Mouse (Mus musculus): ENCODE results near the gene Pitpnm2.

The Pitpnm2 gene

DNA sequence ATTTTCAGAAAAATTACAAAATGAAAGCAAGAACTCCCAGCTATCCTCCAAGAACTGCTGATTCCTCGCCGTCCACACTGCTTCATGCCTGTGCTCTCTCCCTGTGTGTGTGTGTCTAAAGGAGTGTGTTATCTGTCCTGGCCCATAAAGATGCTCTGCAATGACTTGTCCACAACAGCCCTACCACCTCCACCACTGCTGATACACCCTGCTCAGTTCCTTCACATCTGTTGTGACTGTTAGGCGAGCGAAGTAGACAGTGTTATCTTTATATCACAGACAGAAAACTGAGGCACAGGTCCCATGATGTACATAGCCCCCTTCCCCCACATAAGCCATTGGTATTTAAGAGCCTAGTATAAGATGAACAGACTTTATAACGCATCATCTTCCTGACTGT lies 67.5 kb downstream of the Pitpnm2 start:
- no peak for DNase-seq (ENCODE audit: low read depth, low spot score)

DNA sequence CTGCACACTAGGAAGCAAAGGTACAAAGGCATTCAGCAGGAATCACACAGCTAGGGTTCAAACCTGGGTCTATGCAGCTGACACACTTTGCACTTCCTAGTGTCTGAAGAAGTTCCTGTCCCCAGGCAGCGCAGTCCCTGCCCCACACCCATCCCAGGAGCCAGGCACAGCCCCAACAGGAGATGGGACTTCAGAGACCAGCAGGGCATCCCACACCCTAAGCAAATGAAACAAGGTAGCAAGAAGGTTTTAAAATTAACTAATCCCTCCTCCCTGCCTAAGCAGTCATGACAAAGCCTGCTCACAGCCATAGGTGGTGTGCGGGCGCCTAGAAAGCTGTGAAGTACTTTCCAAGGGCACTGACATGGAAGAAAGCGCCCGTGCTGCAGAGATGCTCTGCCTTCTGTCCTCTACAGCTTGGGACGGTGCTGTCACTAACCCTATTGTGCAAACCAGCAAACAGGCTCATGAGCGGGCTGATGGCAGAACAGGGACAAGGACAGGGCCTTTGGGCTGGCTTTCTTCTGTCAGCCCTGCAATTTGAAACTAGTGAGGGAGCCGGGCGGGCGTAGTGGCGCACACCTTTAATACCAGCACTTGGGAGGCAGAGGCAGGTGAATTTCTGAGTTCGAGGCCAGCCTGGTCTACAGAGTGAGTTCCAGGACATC lies 68.9 kb downstream of the Pitpnm2 start:
- DNase-seq (ENCODE audit: low read depth, low spot score), result no peak

DNA sequence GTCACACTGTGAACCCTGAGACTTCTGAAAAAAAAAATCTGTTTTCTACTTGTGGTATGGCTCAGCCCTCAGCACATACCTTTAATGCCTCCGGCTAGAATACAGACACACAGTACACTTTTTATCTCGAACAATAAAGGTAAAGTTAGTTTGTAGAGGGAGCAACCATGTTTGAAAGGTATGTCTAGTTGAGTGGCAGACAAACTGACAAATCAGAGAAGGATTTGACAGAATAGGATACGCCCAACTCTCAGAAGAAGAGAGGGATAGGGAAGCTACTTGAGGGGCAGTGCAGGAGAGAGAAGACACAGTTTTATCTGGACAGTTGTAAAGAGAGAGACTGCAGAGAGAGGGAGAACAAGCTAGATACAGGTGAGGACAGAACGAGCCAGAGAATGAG lies 70.1 kb downstream of the Pitpnm2 start:
- DNase-seq (ENCODE audit: low read depth, low spot score), result no peak

DNA sequence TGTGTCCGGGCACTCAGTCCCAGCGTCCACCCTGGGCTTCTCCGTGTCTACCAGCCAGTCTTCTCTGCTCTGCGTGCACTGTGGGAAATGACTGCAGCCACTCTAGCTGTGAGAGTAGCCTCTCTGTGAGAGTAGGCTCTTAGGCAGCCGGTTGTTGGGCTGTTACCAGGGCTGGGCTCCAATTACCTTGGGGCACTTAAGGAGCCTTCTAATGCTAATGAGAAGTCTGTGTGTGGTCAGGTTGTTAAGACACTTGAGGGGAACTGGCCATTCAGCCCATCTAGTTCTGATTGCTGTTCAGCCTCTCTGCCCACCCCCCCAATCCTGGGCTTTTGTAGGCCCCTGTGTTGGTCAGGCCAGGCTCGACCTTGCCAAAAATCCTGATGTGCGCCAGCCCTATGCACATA lies 72.8 kb downstream of the Pitpnm2 start:
- DNase-seq (ENCODE audit: low read depth, low spot score), result no peak

DNA sequence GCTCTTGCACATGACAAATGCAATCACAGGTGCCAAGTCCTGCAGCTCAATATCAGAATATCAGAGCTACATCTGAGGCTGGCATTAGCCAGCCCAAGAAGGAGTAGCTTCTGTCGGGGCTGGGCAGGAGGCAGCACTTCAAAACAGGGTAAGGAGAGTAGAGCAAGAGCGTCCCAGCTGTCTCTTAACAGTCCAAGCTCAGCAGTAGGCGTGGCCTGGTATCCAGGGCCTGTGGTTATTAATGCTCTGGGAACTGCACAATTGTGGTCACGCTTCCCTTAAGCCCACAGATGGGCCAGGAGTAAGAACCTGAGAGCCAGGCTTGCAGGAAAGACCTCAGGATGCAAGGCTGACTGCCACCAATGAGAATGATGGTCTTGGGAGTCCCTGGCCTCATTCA lies 74.4 kb downstream of the Pitpnm2 start:
- DNase-seq (ENCODE audit: low read depth, low spot score), result no peak

DNA sequence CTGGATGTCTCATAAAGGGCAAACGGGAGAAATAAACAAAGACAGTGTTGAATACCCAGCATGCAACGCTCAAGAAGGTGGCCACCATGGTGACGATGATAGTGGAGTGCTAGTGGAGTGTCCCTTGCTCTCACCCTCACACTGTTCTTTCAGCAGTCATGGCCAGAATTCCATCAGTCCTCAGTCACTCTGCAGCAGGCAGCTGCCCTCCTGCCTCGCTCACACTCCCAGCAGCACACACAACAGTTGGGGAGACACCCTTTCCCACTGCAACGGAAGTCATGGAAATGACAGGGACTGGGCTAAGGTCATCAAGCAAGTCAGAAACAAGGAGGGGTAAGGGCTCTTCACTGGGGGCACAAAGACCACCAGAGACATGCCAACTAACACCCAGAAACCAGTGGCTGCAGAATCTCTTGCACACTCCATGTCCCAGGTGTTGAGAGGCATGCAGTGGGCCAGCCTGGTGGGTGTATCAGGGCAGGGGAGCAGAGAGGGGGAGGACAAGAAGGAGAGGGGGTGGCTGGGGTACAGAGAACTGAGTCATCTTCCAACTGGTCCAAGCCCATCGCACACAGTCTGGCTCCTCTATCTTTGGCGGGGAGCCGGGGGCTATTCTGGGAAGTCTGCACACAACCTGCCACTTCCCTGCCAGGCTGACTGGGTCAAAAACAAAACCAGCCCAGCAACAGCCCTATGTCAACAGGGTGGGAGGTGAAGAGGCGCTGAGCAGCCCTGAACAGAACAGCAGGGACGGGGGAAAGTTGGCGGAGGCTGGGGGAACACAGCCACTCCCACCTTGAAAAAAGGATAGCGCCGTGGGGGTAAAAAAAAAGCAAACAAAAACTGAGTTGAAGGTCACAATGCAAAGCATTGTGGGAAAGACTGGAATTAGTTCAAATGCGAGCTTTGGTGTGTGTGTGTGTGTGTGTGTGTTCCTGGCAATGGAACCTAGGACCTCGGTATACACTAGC lies 76.3 kb downstream of the Pitpnm2 start:
- no peak for DNase-seq (ENCODE audit: low read depth, low spot score)

DNA sequence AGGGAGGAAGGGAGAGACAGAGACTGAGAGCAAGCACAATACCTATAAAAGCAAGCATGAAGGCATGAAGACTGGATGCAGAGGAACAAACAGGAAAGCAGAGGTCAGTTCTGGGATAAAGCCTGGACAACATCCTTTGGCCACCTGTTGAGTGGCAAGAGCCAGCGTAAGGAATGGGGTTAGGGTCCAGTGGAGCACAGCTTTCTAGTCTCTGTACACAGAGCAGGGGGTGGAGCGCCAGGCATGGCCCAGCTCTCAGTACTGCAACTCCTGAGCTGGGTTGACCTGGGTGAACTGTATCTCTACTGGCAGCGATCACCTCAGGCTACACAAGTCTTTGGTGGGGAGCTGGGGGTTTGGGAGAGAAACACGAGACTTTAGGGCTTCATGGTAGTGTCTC lies 77.3 kb downstream of the Pitpnm2 start:
- DNase-seq (ENCODE audit: low read depth, low spot score), result no peak

DNA sequence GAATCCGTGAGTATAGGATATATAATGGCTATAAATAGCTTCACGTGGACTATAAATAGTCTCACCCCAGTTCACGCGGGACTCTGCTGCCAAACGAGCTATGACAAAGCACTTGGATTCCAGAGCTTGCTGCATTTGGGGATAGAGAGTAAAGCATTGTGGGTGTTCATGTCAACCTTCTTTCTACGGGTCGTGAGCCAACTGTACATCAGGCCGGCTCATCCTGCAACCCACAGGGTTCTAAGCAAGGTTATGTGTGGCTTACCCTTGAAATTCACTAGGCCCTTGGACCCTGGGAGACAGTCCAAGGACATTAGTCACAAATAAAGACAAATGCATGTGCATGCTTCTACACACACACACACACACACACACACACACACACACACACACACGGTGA lies 77.8 kb downstream of the Pitpnm2 start:
- no peak for DNase-seq (ENCODE audit: low read depth, low spot score)

DNA sequence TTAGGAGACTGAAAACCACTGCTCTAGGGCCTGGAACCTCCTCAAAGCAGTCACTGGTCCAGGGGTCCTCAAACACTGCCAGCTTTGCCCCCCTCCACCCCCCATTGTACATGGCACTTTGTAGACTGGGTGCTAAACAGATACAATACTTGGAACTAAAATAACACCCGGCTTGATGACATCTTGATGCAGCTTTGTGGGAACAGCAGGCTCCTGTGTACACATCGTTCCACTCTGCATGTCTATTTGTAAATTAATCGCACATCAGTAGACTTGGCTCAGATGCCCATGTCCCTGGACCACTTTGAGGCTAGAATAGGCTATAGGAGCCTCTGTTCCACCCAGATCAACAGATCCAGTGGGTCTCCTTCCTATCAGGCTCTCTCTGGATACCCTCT lies 80.3 kb downstream of the Pitpnm2 start:
- no peak for DNase-seq (ENCODE audit: low read depth, low spot score)

DNA sequence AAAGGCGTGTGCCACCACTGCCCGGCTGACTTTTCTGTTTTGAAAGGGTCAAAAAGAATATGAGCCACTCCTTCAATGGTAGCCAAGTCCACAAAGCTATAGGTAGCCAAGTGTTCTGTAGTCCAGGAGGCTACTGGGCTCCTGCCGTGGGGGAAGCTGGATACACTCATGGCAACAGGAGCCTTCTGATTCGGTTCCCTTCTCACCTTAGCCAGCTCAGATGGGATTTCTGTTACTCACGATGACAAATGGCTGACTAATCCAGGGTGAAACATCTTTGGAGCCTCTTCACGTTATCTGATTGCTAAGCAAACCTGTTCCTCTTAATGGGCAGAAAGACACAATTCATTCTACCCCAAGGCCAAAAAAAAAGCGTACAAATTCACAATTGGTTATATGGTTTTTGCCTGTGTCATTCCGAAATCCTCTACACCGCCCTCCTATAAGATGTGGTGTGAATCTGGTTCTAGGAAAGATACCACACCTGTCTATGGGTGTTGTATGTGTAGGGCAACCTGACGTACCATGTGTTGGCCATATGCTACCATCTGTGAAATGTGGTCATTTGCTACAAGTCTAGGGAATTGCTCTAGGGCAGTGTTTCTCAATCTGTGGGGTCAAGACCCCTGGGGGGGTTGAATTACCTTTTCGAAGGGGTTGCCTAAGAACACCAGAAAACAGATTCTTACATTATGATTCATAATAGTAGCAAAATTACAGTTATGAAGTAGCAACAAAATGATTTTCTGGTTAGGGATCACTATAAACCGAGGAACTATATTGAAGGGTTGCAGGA lies 80.9 kb downstream of the Pitpnm2 start:
- no peak for DNase-seq (ENCODE audit: low read depth, low spot score)

DNA sequence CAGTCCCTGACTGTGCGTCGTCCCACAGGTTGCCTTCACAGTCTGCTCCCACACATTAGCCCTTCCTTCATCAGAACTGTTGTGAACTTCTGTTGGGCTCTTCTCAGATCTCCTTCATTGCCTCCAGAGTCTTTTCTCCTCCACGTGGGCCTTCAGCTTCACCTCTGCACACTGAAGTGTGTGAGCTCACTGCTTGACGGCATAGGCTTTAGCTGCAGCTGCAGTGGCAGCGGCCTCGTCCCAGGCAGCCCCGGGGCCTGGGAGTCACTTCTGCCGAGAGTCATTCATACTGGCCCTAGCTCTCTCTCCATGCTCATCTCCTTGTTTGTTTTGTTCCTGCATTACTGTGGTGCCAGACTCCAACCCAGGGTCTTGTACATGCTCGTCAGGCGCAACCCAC lies 81.9 kb downstream of the Pitpnm2 start:
- no peak for DNase-seq (ENCODE audit: low read depth, low spot score)

DNA sequence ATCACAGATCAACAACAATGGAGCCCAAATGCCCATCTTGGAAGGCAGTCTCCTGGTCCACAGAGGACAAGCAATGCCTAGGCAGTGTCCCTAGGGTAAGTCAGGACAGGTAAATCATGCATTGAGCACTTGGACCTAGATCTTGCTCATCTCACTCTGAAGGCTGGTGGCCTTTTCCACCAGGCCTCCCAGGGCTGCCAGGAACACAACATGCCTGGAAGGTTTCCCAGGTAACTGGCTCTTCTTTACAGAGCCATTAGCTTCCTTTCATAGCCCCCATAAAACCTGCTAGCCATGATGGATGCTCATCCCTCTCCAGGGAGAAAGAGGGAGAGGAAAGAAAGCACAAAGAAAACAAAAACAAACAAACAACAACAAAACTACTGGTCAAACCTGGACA lies 82.8 kb downstream of the Pitpnm2 start:
- no peak for DNase-seq (ENCODE audit: low read depth, low spot score)

DNA sequence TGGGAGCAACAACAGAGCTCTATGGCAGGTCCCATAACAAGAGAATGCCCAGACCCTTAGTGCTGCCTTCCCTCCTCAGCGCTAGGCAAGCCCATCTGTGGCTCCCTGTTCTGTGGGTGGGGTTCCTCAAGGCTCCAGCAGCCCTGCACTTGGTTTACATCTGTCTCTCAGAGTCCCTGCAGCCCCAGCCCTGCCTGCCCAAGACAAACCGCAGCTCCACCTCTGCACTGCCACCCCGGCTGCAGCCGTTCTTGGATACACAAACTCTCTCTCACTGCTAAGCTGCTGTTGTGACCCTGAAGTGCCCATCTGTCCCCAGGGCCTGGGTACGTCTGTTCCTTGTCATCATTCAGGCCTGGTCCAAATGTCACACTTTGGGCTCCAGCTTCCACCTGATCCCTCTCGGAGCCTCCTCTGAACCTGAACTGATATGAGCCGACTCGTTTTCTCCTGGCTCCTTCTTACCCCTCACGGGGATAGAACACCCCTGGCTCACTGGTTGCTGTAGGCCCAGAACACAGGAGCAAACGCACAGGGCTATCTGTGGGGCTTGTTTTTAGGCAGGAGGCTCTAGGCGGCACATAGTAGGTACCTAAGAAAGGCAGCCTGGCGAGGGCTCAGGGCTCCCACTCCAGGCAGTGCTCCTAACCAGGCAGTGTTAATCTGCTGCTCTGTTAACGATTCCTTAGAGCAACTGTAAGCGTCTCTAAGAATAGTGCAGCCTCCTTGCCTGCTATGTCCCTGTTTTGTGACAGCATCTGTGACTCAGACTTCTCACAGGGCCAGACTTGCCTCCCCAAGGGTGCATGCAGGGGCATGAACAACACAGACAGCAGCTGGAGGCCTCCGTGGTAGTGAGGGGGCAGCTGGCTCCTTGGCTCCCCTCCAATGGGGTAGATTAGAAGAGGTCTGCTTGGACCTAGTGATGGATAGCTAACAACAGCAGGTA lies 83.7 kb downstream of the Pitpnm2 start:
- no peak for DNase-seq (ENCODE audit: low read depth, low spot score)

DNA sequence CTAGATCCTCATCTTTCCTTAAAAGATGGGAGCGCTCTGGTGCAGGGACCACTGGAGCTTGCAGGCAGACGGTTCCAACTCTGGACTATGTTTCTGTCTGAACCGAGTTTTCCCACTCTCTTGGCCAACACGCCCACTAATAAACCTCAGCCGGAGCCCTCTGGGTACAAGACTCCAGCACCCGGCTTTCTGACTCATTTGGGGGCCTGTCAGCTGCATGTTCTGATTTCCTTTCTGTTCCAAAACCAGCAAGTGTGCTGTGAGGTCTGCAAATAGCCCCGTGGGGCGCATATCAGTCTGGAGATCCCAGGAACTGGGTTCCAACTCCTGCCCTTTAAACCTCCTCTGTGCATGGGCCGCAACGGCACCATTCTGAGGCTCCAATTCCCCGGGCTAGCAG lies 86.1 kb downstream of the Pitpnm2 start:
- DNase-seq (ENCODE audit: low read depth, low spot score), result no peak

DNA sequence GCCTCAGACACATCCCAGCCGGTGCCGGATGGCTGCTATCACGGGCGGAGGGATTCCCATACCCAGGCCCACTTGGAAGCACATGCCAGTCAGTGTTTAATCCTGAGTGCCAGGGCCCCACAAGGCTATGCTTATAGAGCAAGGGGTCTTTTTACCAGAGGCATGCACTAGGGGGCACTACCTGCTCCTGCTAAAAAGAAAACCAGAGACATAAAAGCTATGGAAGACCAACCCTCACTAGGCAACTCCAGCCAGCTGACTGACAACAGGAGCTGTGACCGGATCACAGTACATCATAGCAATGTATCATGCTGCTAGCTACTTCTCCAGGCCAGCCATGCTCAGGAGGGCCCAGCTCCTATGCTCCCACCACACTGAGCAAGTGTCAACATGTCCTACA lies 87.0 kb downstream of the Pitpnm2 start:
- DNase-seq (ENCODE audit: low read depth, low spot score), result peak; percentile 52

DNA sequence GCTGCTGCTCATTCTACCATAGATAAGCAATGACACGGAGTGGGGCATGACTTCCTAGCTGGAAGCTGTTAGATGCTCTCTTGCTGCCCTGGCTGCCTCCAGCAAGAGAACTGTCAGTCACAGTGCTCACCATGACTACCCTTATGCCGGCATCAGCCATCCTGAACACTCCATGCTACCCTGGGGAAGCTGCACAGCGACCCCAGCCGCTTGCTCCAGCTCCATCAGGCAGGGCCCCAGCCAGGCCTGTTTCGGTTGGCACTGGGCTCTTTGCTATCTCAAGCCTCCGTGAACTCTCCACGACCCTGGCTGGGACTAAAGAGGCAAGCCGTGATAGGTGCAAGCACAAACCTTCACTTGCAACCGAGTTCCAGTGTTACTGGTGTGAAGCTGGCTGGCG lies 87.7 kb downstream of the Pitpnm2 start:
- DNase-seq (ENCODE audit: low read depth, low spot score), result no peak

DNA sequence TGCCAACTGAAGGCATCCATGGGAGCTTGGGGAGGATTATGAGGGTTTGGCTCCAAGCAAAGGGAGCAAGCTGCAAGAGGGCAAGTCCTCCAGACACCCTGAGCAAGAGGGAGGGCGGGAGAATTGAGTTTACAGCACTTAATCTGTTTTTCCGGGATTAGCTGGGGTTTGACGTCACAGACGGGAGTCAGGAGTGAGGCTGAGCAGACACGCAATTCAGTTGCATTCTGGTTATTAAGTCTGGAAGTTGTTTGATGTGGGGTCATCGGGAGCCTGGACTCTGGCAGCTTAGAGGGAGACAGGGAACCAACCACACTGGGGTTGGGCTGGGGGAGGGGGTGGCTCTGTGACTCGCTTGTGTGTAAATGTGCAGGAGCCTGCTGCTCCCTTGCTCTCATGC lies 90.1 kb downstream of the Pitpnm2 start:
- DNase-seq (ENCODE audit: low read depth, low spot score), result peak; percentile 67

DNA sequence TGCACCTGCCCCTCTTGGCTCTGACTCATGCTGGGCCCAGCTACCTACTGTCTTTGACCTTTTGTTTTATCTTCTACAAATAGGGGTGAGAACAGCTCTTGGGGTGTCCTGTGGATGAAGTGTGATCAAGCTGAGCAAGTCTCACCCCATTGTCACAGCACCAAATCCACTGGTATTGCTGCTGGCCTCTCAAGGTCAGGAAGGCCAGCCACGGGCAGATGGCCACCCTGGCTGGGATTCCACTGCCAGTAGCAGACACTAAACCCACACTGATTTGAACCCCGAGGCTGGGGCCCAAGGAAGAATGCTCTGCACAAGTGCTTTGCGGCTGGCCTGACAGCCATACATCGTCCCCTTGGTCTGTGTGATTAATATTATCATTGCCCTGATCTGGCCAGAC lies 91.3 kb downstream of the Pitpnm2 start:
- DNase-seq (ENCODE audit: low read depth, low spot score), result no peak

DNA sequence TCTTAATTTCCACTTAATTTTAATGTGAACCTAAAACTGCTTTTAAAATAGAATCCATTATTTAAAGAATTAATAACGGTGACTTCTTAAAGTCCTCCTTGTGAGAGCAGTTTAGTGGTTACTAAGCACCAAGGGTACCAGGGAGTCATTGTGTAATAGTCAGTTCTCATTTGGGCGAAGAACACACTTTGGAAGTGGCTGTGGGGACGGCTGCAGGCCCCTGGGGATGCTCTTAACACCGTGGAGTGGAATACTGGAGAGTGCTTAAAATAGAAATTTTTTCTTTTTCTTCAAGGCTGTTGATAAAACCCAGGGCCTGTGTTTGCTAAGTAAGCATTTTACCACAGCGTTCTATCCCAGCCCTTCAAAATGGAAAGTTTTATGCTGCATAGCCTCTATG lies 93.6 kb downstream of the Pitpnm2 start:
- DNase-seq (ENCODE audit: low read depth, low spot score), result no peak

DNA sequence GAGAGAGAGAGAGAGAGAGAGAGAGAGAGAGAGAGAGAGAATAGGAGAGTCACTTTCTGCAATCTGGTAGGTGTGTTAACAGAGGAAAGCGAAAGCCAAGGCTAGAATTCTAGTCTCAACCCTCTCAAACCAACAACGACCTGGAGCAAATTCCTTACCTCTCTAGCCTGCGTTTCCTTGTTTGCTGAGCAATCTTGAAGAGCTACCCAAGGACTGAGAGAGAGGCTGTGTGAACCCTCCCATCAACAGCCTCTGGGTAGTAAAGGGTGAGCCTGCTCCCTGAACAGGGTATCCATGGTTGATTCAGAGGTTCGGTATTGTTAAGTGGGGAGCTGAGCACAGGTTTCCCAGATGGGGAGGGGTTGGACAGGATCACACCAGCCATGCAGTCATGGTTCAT lies 96.8 kb downstream of the Pitpnm2 start:
- DNase-seq (ENCODE audit: low read depth, low spot score), result no peak

DNA sequence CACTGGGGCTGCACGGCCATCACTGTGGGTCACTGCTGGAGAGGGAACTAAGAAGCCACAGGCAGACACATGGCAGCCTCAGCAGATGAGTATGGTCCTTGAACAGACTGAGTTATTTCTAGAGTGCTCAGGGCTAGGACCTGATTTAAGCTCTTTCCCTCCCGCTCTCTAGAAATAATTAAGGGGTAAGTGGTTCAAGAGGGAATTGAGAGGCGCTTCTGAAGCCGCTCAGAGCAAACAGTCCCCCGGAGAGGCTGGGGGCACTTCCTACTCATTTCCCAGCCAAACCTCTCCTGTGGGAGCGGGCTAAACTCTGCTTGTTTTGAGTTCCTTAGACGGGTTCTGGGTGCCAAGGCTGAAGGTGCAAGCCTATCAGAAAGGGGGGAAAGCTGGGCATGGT lies 98.7 kb downstream of the Pitpnm2 start:
- no peak for DNase-seq (ENCODE audit: low read depth, low spot score)
